Mouse (Mus musculus): Measurements from ENCODE around the gene Slc44a1.

The Slc44a1 gene

DNA sequence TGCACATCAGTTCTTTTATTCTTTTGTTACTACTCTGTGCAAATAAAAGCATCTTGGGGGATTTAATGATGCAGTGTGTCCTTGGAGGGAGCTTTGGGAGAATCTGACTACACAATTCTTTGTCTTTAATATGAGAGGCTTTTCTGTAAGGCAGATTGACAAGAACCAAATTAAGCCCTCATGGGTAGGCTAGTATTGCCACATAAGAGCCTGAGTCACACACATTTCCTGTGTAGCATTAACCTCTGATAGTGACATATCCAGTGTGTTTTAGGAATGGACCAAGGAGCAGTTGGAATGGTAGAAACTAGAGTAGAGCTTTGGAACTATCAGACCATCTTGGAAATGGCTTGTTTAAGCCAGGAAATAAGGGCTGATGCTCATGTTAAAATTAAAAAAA lies 33.9 kb downstream of the Slc44a1 start:
- no peak for DNase-seq

GRCm38 (mm10) chr4:53475230-53475952 lies 35.2 kb downstream of the Slc44a1 start:
- no peak for DNase-seq

DNA sequence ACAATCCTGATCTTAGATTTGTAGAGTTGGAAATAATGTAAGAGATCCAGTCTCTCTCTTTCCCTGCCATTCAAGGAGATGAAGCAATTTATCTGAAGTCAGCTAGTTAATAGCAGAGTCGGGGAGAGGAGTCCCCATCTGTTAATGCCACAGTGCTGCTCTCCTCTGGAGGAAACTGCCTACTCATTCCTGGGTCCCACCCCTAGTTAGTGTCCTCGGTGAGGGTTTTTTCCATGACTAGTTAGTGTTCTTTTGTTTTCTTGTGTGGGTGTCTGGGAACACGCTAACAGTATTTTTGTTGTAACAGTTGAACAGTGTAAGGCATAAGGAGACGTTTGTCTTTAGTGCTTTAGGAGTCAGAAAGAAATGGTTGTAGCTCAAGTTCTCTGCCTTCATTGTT lies 38.4 kb downstream of the Slc44a1 start:
- no peak for DNase-seq

DNA sequence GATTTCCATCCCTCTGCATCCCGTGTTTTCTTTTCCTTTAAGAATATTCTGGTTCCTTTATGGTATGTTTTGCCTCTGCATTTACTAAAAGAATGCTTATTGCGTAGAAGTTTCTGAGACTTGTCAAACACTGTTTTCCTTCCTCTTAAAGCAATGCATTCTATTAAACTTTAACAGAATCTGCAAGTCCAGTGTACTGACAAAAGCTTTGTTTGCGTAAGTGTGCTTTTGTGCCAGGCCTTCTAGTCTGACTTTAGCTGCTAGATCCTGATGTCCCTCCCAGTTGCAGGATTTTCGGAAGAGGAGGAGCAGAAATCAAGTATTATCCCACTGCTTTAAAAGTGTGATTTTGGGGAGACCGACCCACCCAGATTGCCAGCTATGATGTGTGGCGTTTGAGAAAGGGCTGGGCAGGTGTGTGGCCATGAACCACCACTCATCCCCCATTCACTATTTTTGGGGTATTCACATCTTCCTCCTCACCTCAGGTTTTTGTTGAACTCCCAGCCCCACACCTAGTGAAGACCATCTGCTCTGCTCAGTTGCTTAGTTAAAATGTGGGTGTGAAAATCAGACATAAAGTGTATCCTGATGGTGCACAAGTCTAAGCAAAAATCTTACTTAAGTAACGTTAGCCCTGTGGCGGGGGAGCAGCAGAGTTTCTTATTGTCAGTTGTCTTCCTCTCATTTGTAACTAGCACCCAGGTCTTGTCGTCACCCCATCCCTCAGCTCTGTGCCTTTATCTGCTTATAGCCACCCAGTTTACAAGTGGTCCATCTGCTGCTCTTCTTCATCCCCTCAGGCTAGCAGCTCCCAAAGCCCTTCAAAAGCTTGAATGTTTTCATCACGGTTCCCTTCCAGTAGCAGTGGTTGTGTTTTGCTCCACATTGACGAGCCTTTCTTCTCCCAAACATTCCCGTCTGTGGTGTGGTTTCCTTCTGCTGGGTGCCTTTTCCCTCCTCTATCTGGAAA lies 47.3 kb downstream of the Slc44a1 start:
- peak in 1 of 2 experiments; percentile 19 for DNase-seq

DNA sequence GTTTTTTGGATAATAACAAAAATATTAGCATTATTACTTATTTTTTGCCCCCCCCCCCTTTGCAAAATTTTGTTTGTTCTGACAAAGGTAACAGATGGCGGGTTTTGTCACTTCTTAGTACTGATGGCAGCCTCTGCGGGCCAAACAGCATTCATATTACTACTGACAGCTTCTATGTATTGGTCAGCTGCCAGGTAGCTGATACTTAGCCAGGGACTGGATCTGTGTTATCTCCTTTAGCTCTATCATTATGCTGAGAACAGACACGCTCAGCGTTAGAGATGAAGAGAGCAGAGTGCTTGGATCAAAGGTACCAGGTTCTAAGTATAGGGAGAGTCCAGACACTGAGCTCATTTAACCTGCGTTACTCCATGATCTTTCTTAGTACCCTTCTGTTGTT lies 48.6 kb downstream of the Slc44a1 start:
- no peak for DNase-seq

GRCm38 (mm10) chr4:53490371-53490770 lies 50.2 kb downstream of the Slc44a1 start:
- DNase-seq, result no peak

- no peak for DNase-seq
Observed at GRCm38 (mm10) chr4:53491269-53491668, 51.1 kb downstream of the Slc44a1 start.

- DNase-seq, result no peak
Observed at GRCm38 (mm10) chr4:53495646-53496045, 55.4 kb downstream of the Slc44a1 start.

DNA sequence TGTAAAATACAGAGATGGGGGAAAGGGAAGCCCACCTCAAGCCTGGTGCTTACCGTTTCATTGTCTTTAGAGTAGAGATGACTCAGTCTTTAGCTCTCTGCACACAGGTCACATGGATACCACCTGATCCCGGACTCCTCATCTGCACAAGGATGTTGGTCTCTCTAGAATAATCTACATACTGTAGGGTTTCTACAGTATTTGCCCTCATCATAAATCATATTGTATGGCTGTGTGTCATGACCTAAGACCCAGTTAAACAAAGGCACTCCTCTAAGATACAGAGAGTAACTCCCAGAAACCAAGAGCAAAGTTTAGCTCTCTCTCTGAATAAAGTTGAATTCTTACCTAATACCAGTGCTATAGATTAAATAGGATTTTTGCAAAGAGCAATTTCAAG lies 62.6 kb downstream of the Slc44a1 start:
- DNase-seq, result no peak

GRCm38 (mm10) chr4:53512131-53512916 lies 72.1 kb downstream of the Slc44a1 start:
- peak; percentile 30 to 51 for DNase-seq

DNA sequence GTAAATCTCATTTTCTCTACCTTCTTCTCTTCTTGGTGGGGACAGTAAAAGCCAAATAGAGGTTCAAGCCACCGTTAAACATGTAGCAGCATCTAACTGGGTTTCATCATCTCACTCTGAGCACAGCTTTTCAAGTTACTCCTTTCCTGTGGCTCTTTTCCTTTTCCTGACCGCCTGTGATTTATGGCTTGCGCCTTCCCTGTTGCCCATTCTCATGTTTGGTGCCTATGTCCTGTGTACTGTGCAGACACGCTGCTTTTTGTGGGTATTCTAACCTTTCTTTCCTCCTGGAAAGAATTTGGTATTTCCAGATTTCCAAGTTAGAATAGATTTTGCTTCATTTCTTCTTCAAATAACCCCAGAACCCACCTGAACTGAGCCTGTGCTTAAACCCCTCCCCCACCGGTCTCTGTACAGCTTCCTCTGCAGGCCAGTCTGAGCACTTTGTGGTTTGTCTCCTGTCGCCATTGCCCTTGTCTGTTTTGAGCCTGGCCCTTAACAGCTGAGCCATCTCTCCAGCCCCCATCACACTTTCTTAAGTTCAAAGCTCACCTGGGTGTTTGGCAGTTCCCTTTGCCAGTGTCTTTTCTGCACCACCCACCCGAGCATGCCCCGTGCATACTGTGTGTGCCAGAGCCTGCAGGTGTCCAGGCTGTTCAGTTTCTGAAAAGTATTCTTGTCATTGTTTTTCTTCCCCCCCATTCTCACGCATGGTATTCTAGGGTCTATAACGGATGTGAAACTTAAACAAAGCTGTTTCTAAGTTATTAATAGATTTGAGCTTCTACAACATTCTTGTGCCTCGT lies 73.3 kb downstream of the Slc44a1 start:
- DNase-seq, result peak; percentile 58 to 65

- DNase-seq, result no peak
Observed at GRCm38 (mm10) chr4:53516011-53516532, 75.9 kb downstream of the Slc44a1 start.

- DNase-seq, result no peak
Observed at GRCm38 (mm10) chr4:53519429-53519828, 79.2 kb downstream of the Slc44a1 start.

DNA sequence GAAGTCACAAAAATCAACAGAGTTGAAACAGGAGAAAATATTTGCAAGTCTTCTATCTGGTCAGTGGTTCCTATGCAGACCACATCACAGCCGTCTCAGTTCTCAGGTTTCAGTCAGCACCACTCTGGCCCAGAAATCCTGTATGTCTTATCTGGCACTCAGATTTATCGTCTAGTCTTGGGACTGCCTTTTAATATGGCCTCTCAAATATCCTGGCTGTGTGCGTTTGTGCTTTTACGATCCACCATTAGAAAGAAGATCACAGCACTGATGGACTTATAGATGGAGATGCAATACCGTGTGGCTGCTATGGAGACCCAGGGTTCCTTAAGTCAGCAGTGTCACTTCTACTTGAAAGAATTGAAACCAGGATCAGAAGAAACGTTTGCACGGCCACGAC lies 80.8 kb downstream of the Slc44a1 start:
- DNase-seq, result no peak

DNA sequence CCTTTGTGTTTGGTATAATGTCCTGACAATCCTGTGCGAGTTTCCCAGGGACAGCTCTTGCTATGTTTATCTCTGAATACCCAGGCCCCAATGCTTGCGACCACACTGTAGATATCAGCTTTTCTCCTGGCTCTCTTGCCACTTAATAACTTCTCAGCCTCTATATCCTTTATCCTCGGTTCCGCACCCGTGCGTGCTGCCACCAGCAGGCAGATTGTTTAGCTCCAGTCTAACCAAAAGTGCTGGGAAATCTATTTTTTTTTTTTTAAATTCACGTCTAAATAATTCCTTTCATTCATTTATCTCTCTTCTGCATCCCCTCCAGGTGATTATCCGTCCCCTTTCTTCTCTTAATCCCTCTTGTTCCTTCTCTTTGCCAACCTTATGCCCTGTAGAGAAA lies 82.4 kb downstream of the Slc44a1 start:
- DNase-seq, result no peak

DNA sequence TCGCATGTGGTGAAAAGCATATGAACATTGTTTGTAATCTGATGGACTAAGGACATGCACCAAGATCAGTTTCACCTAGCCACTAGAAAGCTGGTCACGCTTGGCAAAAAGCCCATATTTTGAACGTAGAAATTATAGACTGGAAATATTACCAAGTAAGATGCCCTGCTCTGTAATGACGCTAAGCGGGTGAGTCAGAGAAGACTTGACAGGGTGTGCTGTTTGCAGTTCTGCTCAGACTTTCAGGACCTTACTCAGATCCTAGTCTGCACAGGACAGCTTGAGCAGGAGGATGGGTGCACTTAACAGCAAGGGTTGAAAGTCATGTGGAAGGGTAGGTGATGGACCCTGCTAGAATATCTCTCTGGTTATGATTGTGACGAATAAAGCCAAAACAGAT lies 85.3 kb downstream of the Slc44a1 start:
- DNase-seq, result no peak

GRCm38 (mm10) chr4:53525994-53526393 lies 85.8 kb downstream of the Slc44a1 start:
- no peak for DNase-seq

DNA sequence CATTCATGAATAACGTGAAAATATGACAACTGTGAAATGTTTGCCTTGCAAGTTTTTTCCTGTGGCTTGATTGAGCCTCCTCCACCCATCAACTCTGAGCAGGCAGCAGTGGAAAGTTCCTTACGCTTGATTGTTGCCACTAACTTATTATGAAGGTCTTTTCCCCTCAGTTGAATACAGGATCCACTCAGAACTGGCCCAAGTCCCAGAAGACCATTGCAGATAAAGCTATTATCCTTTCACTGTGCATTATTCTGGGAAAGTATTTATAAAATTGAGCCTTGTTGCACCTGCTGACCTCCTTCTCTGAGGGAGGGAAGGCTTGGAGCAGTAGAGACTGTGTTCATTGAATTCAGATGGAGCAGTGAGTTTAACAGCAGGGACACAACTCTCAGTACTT lies 86.2 kb downstream of the Slc44a1 start:
- no peak for DNase-seq

- no peak for DNase-seq
Observed at GRCm38 (mm10) chr4:53535795-53536194, 95.6 kb downstream of the Slc44a1 start.

DNA sequence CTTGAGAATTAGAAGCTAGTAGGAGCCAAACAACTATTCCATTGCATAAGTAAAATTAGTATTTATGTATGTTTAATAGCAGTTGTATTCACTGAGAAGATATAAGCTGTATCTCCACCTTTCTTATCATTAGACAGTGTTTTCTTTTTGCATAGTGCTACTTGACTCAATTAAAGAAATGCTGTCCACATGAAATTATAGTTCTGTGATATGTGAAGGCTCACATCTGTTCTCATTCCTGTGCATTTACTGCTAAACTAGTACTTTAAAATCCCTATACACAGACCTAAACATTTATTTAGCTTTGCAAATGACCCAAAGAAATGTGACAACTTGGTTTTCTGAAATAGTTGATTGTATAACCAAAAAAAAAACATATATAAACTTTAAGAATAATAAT lies 96.9 kb downstream of the Slc44a1 start:
- no peak for DNase-seq

DNA sequence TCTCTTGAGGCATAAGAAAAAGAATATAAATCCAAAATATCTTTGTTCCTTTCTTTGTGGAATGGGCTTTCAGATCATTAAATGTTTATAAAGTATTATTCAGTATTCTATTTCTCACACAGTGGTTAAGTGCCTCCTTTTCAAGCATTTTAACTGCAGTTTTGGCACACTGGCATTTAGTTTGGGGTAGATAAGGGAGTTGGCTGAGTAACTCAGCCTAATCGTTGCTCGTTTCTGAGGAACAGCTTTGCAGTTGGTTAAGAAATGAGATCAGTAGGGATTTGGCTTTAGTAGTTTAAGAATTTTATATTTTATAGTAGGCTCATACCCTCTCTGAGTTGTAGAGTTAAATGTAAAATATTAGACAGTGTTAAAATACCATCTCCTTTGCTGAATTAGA lies 97.3 kb downstream of the Slc44a1 start:
- DNase-seq, result no peak

GRCm38 (mm10) chr4:53538600-53538999 lies 98.4 kb downstream of the Slc44a1 start:
- DNase-seq, result no peak

Measured in kidney, postnatal 36 days (tissue).